Mouse (Mus musculus) layer of hippocampus, postnatal 25 days (tissue): ENCODE data around the gene Cebpb. TPM values are rescaled to one million over a fixed set of nuclear protein-coding genes. Genes with fewer than 3 reads are reported as not detected.
"Not testable (repeated sequence)": the region's sequence is repeated elsewhere in the genome, so short reads cannot be mapped to it uniquely, and the experiment has no call there.

ENCODE experiments used
- DNase-seq, 2 experiments: peaks; one replicate each; pipeline ENCODE4 v3.0.0; 2022; ENCODE audit warnings: mixed read lengths in 2 of 2, low spot score in 1 of 2; ENCODE audit errors: extremely low spot score in 1 of 2
- total RNA-seq, 2 experiments: library from RNA; stranded (reverse); gene quantifications; 2 replicates each; pipeline ENCODE4 v1.2.3; 2021

Gene Cebpb
- 10 to 100 TPM; 32.4 to 32.8 TPM for total RNA-seq

- peak; percentile 71 to 89 for DNase-seq
These were observed at the start of gene Cebpb for GRCm38 (mm10) chr2:167688498-167689451. Cebpb (plus strand) TSS chr2:167688915.

GRCm38 (mm10) chr2:167640279-167640678 lies 48.4 kb upstream of the Cebpb start:
- DNase-seq: peak in 1 of 2 experiments; percentile 49

- no peak for DNase-seq
These were observed 47.4 kb upstream of the Cebpb start for GRCm38 (mm10) chr2:167641337-167641736.

- no peak for DNase-seq
These were observed 46.6 kb upstream of the Cebpb start for GRCm38 (mm10) chr2:167642164-167642563.

DNA sequence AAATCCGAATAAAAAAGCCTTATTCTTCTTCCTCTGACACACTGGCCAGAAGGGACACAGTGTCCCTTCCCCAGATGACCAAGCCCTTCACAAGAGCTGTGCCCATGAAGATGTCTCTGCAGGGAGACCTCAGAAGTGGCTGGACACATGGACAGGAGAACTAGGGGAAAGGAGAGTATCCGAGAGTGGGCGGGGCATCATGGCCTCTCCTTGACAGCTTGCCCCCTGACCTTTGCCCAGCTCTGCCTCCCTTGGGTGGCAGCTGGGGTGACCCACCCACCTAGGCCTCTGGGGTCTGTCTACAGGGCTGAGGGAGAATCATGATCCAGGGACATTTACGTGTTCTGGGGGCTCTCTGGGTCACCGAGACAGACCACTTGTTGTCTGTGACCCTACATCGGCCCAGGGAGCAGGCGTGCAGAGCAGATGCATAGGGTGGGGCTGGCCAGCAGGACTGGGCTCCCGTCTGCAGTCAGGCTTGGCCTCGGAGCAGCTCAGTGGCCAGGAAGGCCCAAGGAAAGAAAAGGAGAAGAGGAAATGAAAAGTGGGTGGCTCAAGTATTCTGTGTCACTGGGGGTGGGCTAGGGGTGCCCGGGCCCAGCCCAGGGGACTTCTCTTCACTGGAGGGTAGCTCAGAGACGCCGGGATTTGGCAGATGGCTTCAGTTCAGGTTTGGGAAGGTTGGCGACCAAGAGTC lies 45.2 kb upstream of the Cebpb start:
- DNase-seq: not testable (repeated sequence)

- no peak for DNase-seq
These were observed 42.3 kb upstream of the Cebpb start for GRCm38 (mm10) chr2:167646411-167646810.

DNA sequence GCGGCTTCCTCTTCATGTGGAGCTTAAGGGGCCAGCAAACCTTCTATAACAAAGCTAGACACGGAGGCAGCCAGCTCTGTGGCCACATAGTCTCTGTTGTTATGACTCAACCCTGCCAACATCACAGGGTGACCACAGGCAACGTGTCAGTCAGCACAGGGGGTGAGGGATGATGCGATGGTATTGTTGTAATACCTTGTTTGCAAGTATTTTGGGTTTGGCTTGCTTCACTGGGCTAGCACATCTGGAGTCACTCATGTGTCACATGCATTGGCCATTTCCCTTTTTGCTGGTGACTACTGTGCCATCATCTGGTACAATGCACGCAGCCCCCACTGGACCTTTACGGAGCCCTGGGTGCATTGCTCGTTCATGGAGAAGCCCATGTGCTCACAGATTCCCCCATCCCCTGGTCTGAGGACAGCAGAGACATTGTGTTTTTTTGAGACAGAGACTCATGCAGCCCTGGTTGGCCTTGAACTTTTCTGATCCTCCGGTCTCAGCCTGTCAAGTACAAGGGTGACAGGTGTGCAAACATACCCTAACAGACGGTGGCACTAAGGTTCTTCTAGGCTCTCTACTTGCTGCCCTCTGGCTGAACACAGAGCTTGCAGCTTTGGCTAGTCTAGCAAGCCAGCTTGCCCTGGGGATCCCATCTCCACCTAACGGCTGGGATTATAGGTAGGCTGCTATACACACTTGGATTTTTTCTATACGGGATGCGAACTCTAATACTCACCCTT lies 39.3 kb upstream of the Cebpb start:
- DNase-seq: no peak

DNA sequence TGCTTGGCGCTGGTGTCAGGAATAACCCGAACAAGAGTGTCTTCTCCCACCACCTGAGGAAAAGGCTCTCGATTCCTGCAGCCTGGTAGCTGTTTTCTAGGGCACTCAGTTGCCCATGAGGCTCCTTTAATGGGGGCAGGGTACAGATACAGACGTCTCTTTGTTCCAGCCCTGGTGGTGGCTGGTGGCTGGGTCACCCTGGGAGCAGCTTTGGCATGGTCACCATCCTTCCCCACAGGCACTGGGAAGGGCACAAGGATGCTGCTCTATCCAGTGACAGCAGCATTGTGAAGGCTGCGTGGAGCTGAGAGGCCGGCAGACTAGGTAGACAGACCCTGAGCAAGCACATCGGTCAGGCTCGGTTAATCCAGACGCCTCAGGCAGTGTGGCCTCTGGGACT lies 37.1 kb upstream of the Cebpb start:
- DNase-seq: no peak

DNA sequence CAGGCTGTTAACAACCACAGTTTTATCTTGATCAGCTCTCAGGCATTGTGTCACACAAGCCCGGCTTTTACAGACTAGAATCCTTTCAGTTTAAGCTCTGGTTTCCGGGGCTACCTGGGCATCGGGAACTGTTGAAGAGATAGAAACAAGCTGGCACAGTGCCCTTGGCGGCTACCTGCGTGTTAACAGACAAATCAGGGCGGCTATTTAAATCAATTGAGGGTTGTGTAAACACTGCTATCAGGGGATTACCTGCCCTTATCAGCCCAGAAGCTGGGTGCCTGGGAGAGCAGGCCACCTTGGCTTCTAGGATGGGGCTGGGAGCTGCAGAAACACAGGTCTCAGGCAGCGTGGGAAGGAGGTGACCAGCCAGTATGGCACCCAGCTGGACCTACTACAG lies 36.0 kb upstream of the Cebpb start:
- no peak for DNase-seq

DNA sequence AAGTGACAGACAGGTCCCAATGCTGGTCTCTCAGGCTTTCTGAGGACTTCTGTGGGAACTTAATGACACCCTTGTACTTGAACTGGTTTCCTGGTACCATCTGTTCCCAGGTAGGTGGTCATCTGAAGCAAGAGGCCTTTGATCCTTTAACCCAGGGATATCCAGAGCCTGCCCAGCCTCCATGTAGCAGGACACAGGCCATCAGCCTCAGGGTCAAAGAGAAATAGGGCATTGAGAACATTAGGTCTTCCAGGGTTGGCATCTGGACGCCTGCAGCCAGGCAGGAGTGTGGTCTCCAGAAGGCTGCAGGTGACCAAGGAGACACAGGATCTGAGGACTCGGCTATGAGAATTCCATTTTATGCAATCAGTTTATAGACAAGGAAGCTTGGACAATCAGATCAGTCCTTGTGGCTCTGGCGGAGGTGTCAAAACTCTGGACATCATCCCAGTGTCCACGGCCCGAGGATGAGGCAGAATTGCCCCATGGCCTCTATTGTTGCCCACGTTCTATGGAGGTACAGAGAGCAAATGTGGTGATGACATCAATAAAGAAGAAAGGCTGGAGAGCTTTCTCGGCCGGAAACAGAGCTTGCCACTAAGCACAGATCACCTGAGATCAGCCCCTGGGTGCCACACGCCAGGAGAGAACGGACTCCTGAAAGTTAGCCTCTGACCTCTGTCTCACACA lies 33.7 kb upstream of the Cebpb start:
- DNase-seq: no peak

GRCm38 (mm10) chr2:167656629-167657478 lies 31.9 kb upstream of the Cebpb start:
- DNase-seq: no peak

GRCm38 (mm10) chr2:167657973-167658372 lies 30.7 kb upstream of the Cebpb start:
- DNase-seq: no peak

- no peak for DNase-seq
These were observed 30.0 kb upstream of the Cebpb start for GRCm38 (mm10) chr2:167658712-167659111.

DNA sequence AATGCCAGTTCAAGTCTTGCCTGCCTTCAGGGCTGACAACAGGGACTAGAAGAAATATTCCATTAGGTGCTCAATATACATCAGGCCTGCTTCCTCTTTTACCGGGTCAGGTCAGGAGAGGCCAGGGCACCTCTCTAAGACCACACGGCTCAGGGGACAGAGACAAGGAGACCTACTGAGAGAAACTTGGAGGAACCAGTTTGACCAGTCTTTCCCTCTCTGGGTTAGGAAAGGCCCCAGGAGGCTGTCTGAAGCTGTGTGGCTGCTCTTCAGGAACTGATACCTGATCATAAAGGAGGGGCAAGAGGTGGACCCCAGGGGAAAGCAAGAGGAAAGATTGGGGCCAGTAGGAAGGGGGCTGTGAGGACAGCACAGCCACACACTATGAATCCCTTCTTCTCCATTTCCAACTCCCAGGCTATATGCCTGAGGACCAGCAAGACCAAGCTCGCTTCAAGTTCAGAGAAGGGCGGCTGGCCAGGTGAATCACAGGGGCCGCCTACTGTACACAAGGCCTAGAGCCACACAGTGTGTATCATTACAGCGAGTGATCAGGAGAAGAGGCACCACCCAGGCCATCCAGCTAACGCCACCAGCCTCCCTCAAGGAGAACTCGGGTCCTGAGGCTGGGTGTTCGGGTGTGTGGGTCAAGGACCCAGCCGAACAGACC lies 29.4 kb upstream of the Cebpb start:
- no peak for DNase-seq

DNA sequence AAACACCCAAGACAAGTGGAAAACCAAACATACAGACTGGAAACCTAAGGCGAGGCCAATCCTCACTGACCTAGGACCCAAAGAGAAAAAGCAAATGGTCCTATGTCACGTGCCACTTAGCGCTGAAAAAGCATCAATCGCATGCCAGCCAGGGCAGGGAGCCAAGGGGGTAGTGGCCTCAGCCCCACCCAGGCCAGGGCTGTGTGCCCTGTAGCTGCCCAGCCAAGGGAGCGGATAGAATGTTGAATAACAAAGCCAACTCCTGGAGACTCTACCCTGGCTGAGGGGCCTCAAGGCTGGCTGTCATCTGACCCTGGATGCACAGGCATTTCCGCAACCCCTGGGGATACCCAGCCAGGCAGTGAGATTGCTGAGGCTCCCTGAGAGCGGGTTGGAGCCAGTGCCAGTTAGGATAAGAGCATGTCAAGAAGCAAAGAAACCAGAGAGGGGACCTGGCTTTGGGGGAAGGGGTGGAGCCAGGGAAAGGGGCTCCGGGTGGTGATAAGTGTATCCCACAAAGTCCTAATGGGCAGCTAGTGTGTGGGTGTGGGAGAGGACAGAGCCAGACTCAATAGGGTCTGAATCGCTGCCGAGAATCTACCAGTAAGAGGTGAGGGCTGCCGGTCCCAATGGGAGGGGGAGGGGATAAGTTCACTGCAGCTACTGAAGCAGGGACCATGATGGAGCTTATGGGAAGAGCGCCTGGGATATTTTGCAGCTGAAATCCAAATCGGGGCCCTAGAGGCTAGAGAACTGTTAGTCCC lies 28.7 kb upstream of the Cebpb start:
- peak in 1 of 2 experiments; percentile 60 for DNase-seq

DNA sequence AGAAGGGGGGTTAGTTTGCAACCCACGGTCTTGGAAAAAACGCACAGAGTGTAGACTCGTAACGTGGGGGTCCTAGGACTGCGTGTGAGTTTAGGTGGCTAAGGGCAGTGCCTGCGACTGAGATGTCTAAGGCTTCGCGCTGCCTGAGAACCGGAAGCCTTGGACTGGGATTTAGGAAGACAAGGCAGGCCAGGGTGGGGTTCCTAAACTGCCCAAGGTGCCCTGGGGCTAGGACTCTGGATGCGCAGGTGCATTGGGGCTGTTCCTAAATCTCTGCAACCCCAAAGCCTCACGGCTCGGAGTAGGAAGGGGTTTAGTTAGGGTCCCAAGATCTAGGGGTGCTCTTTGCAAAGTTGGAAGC lies 28.1 kb upstream of the Cebpb start:
- DNase-seq: no peak

- peak; percentile 89 to 90 for DNase-seq
These were observed 27.2 kb upstream of the Cebpb start, which contains the start of gene Gm20431 for GRCm38 (mm10) chr2:167661270-167662203. Gm20431 (minus strand) TSS chr2:167661496.
